Comparison of ENCODE assay signal across 16 mouse cellular contexts in the genomic region with DNA sequence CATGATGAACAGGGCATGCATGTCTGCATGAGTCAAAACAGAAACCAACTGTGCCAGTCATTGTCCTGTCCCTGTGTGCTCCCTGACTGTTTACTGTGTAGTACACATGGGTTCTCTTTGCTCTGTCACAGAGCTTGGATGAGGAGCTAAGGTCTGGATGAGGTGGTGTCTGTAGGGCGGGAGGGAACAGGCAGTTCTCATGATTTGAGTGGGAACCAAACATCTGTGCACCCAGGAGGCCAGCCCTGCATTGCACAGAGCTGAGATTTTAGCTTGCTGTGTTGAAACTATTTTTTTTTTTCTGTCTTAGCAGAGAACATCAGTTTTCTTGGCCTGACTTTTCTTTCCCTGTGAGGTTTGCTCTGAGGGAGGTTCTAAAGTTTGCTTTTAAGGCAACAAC. TPM values are rescaled to one million over a fixed set of nuclear protein-coding genes. Genes with fewer than 3 reads are reported as not detected.
DNase-seq lines count a peak whose midpoint lies in the region.
"Had no signal": no experiment of that assay in that cellular context is flagged by ENCODE, and none has a peak within 500 bp of the region (broad histone marks: within the 10 kb centered on the region; RNA-seq: fewer than 3 reads in every experiment).

No protein-coding gene starts in this region.

- peaks cover 2% of the 10 kb centered on the region; the same call in 1 of the 2 replicates for H3K4me1 ChIP-seq in brown adipose tissue, adult 24 weeks (ENCODE audit: control insufficient read depth, insufficient read depth, insufficient read length, low read length)
- H3K4me1 ChIP-seq: hindbrain, embryonic 12.5 days; stomach, embryonic 15.5 days had no signal

- peak; percentile 65 for DNase-seq in heart, adult 8-10 months (ENCODE audit: low spot score)
- DNase-seq in heart, postnatal 4 days = no peak
- DNase-seq in adipocyte (ENCODE audit: low spot score) = peak; percentile 67
- peak; percentile 70 for DNase-seq in heart, postnatal 25 days (ENCODE audit: low spot score)
- no peak for DNase-seq in kidney, postnatal 4 days
- no peak for DNase-seq in kidney, postnatal 14 days
- DNase-seq: adrenal gland, postnatal 10 days; cerebellum, adult 9-11 months; liver; lung, embryonic 14.5 days had no signal

- peak overlapping the region; percentile 72 for H3K27ac ChIP-seq in brown adipose tissue, adult 24 weeks (replicated peaks; ENCODE audit: low read depth, low read length)
- H3K27ac ChIP-seq: hindbrain, embryonic 12.5 days; kidney, embryonic 15.5 days; layer of hippocampus, adult 2 months; stomach, embryonic 15.5 days had no signal

- intact Hi-C loops in heart, postnatal 25 days (cut with DNase I) = no loop called here

- H3K4me3 ChIP-seq in brown adipose tissue, adult 24 weeks (ENCODE audit: insufficient read depth, low read depth, low read length) = no peak overlapping the region
- H3K4me3 ChIP-seq: hindbrain, embryonic 12.5 days; kidney, embryonic 15.5 days; layer of hippocampus, adult 2 months; stomach, embryonic 15.5 days had no signal

RNA-seq across cellular contexts. Expression of gene Nid1, which starts 50.5 kb away (rescaled TPM):
- 10 to 100 TPM; 37.8 to 51.5 (median 48.6) TPM for total RNA-seq in heart, adult 8-10 months (2022)
- total RNA-seq in heart, postnatal 4 days (2021) = 100 to 1,000 TPM; 162 to 168 TPM
- polyA plus RNA-seq in brown adipose tissue, adult 24 weeks (2012; ENCODE audit: insufficient read depth, insufficient read length, missing spikeins) = 45.2 and 56.6 TPM in 2 replicates
- 100 to 1,000 TPM in 1 of 2 experiments, 10 to 100 TPM in 1; 98.8 to 118 TPM for total RNA-seq in heart, postnatal 25 days (2021)
- polyA plus RNA-seq: G1E had no signal

Comparison
In these comparisons a context has a peak if more than half of its experiments do, and no peak if none do; other contexts are left out.
1. DNase-seq: peak in heart, adult 8-10 months (single experiment), adipocyte (single experiment) and heart, postnatal 25 days (single experiment); none in heart, postnatal 4 days (single experiment), kidney, postnatal 4 days (0 of 2) and kidney, postnatal 14 days (single experiment).